Mouse (Mus musculus) ES-E14 (cell line): ENCODE measurements at regions not wholly inside any gene's neighbourhood (a gene's known extent, or its start where the extent isn't known, plus 50 kb on each side); places are given as distances from the start of the nearest gene placed in this dataset.

Experiments
- DNase-seq: peaks from one replicate; pipeline ENCODE4 v3.0.0-alpha.2; 2013; ENCODE audit warnings: low read depth, low spot score
- H3K27ac ChIP-seq: 2 replicates; pipeline ENCODE4 v1.5.1; 2012; ENCODE audit warnings: low read depth, mild to moderate bottlenecking, low read length, moderate library complexity, mixed read lengths; ENCODE audit not compliant: poor library complexity, insufficient read depth, severe bottlenecking
- H3K36me3 ChIP-seq: 2 replicates; pipeline ENCODE4 v1.6.1; 2012; ENCODE audit warnings: mild to moderate bottlenecking, low read length, moderate library complexity, mixed read lengths; ENCODE audit not compliant: control insufficient read depth, poor library complexity, insufficient read depth, severe bottlenecking
- H3K4me1 ChIP-seq, 2 experiments: fragments of 150-350 bp in 1 of 2; sonication (generic) in 1 of 2; 2 replicates each; pipeline ENCODE4 v1.6.1; 2012; ENCODE audit warnings: low read length in 2 of 2, mild to moderate bottlenecking in 1 of 2, mixed read lengths in 1 of 2; ENCODE audit not compliant: control insufficient read depth in 2 of 2, insufficient read depth in 2 of 2, poor library complexity in 1 of 2
- H3K4me3 ChIP-seq, 2 experiments: fragments of 150-350 bp in 1 of 2; sonication (generic) in 1 of 2; 2 replicates each; pipeline ENCODE4 v1.5.1; 2012; ENCODE audit warnings: low read length in 2 of 2, low read depth in 1 of 2, mild to moderate bottlenecking in 1 of 2, mixed read lengths in 1 of 2; ENCODE audit not compliant: insufficient read depth in 1 of 2, poor library complexity in 1 of 2, severe bottlenecking in 1 of 2
- H3K9ac ChIP-seq: 2 replicates; pipeline ENCODE4 v1.6.1; 2012; ENCODE audit warnings: low read depth, mild to moderate bottlenecking, low read length, mixed read lengths; ENCODE audit not compliant: poor library complexity, insufficient read depth, severe bottlenecking
- H3K9me3 ChIP-seq: fragments of 150-350 bp; sonication (generic); 2 replicates; pipeline ENCODE4 v1.6.1; 2012; ENCODE audit warnings: low read depth, mild to moderate bottlenecking, low read length; ENCODE audit not compliant: control insufficient read depth, insufficient read depth
- CHD2 ChIP-seq: IDR thresholded peaks from 2 replicates; pipeline ENCODE4 v1.6.1; 2014; ENCODE audit warnings: mild to moderate bottlenecking, low read depth, low read length, inconsistent platforms
- HCFC1 ChIP-seq: IDR thresholded peaks from 2 replicates; pipeline ENCODE4 v1.6.1; 2012; ENCODE audit warnings: low read length, inconsistent platforms, borderline replicate concordance; ENCODE audit not compliant: insufficient read depth
- MAFK ChIP-seq: IDR thresholded peaks from 2 replicates; pipeline ENCODE4 v1.6.1; 2014; ENCODE audit warnings: mild to moderate bottlenecking, low read depth, low read length, inconsistent platforms; ENCODE audit not compliant: insufficient read depth
- ZC3H11A ChIP-seq: IDR thresholded peaks from 2 replicates; pipeline ENCODE4 v1.6.1; 2012; ENCODE audit warnings: low read depth, mild to moderate bottlenecking, inconsistent platforms, low read length, borderline replicate concordance
- ZNF384 ChIP-seq: IDR thresholded peaks from 2 replicates; pipeline ENCODE4 v1.6.1; 2012; ENCODE audit warnings: low read depth, low read length, inconsistent platforms
- in situ Hi-C, 2 experiments: fragments of 600-800 bp; cut with MboI; formaldehyde crosslinking; loops; one replicate each; pipeline ENCODE4 v1.15.1; 2025; ENCODE audit warnings: low sequenced_read_pairs in 2 of 2, inconsistent platforms in 1 of 2; ENCODE audit not compliant: unreplicated experiment in 2 of 2

DNA sequence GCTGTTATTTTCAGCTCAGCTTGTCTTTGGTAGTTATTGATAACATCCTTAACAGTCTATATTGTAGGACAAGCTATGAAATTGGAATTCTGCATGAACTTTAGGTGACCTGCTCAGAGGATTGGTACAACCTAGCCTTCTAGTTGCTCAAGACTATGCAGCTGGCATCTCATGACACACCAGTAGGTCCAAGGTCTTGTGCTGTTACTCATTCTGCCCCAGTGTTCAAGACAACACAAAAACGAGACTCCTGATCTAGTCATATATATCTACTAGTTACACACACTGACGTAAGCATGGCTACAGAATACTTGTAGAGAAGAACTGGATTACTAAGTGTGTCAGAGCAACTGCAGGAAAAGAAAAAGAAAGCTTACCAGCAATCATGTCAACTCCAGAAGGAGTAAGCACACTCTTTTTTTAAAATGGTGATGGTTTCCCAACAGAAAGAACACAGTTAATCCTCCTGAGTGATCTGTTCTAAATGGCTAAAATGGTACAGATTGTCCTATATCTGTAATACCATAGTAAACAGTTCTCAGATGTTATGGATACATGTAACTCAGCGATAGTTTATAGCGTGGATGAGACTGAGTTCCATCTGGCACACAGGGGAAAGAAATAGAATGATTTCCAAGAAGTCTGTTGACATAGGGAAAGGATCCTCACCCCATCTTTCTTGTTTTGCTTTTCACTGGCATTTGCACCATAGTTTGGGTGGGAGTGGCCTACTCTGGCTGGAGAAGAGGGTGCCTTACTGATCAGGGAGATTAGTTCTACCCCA lies 85.4 kb upstream of the Gm11146 start:
- no peak overlapping the region for H3K4me3 ChIP-seq
- in situ Hi-C loops = no loop called here
- no peak overlapping the region for H3K27ac ChIP-seq
- TF ChIP-seq ZC3H11A (no peak), MAFK (no peak), ZNF384 (no peak), CHD2 (no peak), HCFC1 (no peak)
- H3K36me3 ChIP-seq = no peaks in the 10 kb centered on the region
- H3K9me3 ChIP-seq = no peaks in the 10 kb centered on the region
- no peaks in the 10 kb centered on the region for H3K4me1 ChIP-seq
- no peak for DNase-seq
- no peak overlapping the region for H3K9ac ChIP-seq

DNA sequence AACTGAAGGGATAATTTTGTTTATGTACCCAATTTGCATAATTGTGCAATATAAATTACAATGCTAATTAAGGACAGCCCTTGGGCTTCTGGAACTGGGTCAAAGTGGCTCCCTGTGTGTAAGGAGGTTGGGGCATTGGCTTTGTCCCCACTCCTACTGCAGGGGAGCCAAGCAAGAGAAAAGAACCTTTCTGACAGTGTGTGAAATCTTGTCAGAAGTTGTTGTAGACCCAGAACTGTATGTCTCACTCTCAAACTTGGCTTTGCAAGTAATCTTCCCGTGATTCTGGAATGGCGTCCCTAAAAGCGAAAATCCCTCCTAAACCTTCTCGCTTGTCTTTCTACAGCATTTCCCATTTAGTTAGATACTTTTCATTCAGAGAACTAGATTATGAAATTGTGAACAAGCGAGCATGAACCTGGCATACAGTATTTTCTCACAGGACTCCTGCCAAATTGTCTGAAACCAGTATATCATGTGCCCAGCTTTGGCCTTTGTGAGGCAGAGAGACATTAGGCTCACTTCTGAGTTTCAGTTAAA lies 83.8 kb upstream of the Gm11146 start:
- H3K4me3 ChIP-seq = no peak overlapping the region
- H3K9me3 ChIP-seq = no peaks in the 10 kb centered on the region
- DNase-seq = no peak
- no peak overlapping the region for H3K9ac ChIP-seq
- H3K4me1 ChIP-seq = no peaks in the 10 kb centered on the region
- TF ChIP-seq CHD2 (no peak), HCFC1 (no peak), ZNF384 (no peak), MAFK (no peak), ZC3H11A (no peak)
- no peak overlapping the region for H3K27ac ChIP-seq
- H3K36me3 ChIP-seq = no peaks in the 10 kb centered on the region
- in situ Hi-C loops = no loop called here

DNA sequence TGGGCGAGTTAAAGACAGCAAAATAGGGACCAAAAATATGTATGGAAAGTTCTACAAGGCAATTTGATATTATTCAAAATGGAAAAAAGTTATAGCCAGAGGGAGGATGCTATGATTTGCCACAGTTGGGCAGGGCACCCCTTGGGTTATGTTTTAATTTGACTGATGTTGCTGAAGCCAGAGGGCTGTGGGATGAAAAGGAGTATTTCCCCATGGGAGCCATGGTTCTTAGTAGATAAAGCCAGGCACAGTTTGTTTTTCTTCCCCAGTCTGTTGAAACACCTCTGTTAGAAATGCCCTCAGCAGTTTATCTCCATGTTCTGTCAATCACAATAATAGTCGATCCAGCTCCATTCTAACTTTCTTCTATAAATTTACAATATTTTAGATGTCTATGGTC lies 82.6 kb upstream of the Gm11146 start:
- H3K36me3 ChIP-seq = no peaks in the 10 kb centered on the region
- no peak for TF ChIP-seq ZNF384
- no peak for TF ChIP-seq CHD2
- TF ChIP-seq MAFK = no peak
- TF ChIP-seq HCFC1 = no peak
- TF ChIP-seq ZC3H11A = no peak

GRCm38 (mm10) chr16:77679234-77679633 lies 77.3 kb upstream of the Gm11146 start:
- Histone ChIP-seq H3K27ac (no peak overlapping the region), H3K9ac (no peak overlapping the region), H3K4me1 (no peaks in the 10 kb centered on the region), H3K36me3 (no peaks in the 10 kb centered on the region), H3K9me3 (no peaks in the 10 kb centered on the region), H3K4me3 (no peak overlapping the region)
- no peak for DNase-seq
- no peak for TF ChIP-seq ZC3H11A
- TF ChIP-seq HCFC1 = no peak
- TF ChIP-seq CHD2 = no peak
- no peak for TF ChIP-seq ZNF384
- in situ Hi-C loops = no loop called here

More for the DNA sequence above, 82.6 kb upstream of the Gm11146 start:
- no peak for DNase-seq
- H3K4me1 ChIP-seq = no peaks in the 10 kb centered on the region
- no peak overlapping the region for H3K9ac ChIP-seq
- no peak overlapping the region for H3K27ac ChIP-seq
- in situ Hi-C loops = no loop called here
- no peak overlapping the region for H3K4me3 ChIP-seq
- no peaks in the 10 kb centered on the region for H3K9me3 ChIP-seq

GRCm38 (mm10) chr16:77676805-77677204 lies 74.9 kb upstream of the Gm11146 start:
- H3K9me3 ChIP-seq = no peaks in the 10 kb centered on the region
- no peak overlapping the region for H3K4me3 ChIP-seq
- H3K27ac ChIP-seq = no peak overlapping the region
- H3K9ac ChIP-seq = no peak overlapping the region
- no peaks in the 10 kb centered on the region for H3K36me3 ChIP-seq
- no peaks in the 10 kb centered on the region for H3K4me1 ChIP-seq
- DNase-seq = no peak
- in situ Hi-C loops = no loop called here
- no peak for TF ChIP-seq ZC3H11A
- no peak for TF ChIP-seq HCFC1
- no peak for TF ChIP-seq MAFK
- TF ChIP-seq ZNF384 = no peak
- no peak for TF ChIP-seq CHD2
